Mouse (Mus musculus): ENCODE measurements around the gene Gm20708. TPM values are rescaled to one million over a fixed set of nuclear protein-coding genes. Genes with fewer than 3 reads are reported as not detected.

Gm20708 gene
- polyA plus RNA-seq, 1 experiment from 2014 or later, result 0.60 TPM

DNA sequence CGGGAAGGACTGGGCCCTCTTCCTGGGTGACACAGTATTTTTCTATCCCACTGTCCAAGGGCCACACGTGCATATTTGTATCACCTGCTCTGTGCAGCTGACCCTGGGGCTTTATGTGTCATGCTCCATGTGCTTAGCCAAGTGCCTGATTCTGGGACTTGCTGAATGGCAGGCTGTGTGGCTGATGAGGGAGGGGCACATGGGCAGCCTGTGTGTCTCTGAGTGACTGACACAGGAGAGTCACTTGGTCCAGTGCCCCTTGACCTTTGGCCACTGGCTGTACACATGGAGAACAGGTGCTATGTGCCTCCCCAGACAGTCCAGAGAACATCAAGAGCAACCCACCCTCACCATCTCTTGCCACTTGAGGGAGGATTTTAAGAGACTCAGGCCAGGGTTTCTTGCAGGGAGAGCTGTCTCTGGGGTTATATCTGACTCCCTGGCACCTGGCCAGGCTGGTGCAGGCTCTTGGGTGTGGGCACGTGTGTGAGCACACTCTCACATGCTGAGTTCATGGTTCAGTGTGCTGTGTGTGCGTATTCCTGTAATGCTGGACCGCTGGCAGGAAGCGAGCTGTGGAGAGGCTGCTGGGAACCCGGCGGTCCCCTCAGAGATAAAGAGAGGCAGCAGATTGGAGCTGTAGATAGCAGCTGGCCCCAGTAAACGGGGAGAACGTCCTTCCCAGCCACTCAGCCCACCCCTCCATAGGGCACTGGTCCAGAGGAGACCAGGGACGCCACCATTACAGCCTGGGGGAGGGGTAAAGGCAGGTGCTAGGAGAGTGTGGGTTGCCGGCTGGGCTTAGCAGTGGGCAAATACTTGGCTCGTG lies 68.7 kb downstream of the Gm20708 start:
- ATAC-seq (ENCODE audit: low FRiP score, low read depth), result peak; percentile 34; the same call in 1 of the 2 replicates
- no peak overlapping the region for H3K27ac ChIP-seq

DNA sequence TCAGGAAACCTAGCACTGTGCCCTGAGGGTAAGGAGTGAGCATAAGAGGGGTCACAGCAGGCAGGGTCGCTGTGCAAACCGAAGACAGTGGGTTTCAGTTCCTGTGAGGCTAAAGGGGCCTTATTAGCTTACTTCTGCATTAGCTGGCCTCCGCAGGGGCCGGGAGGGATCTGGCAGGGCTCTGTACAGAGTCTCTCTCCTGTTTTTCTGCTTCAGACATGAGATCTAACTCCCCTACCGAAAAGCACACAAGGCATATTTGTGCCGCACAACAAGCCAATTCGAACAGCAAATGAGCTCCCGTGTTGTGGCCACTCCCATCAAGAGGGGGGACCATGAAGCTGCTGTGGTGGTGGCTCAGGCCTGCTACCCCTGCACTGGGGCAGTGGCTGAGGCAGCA lies 69.4 kb downstream of the Gm20708 start:
- H3K27ac ChIP-seq, result no peak overlapping the region; the same call in 1 of the 2 replicates
- ATAC-seq (ENCODE audit: low FRiP score, low read depth), result no peak
- H3K9me3 ChIP-seq, result no peaks in the 10 kb centered on the region
- peak overlapping the region; percentile 38 for H3K4me2 ChIP-seq (replicated peaks)
- no peaks in the 10 kb centered on the region for H3K36me3 ChIP-seq
- H3K4me1 ChIP-seq, result peaks cover 41% of the 10 kb centered on the region
- no peak overlapping the region for H3K4me3 ChIP-seq
- no peak overlapping the region for H3K9ac ChIP-seq
- no peaks in the 10 kb centered on the region for H3K27me3 ChIP-seq
- 21% methylated on average over 8 of the region's 8 CpGs for WGBS

More for the DNA sequence above, 68.7 kb downstream of the Gm20708 start:
- H3K9ac ChIP-seq, result 0 out of 2 replicates have a peak overlapping the region, but pooled peaks have one; percentile 1
- H3K27me3 ChIP-seq, result no peaks in the 10 kb centered on the region
- H3K4me3 ChIP-seq, result no peak overlapping the region
- 27% methylated on average over 13 of the region's 13 CpGs for WGBS
- peaks cover 38% of the 10 kb centered on the region for H3K4me1 ChIP-seq
- H3K4me2 ChIP-seq (replicated peaks), result peak overlapping the region; percentile 38
- no peaks in the 10 kb centered on the region for H3K36me3 ChIP-seq
- no peaks in the 10 kb centered on the region for H3K9me3 ChIP-seq

DNA sequence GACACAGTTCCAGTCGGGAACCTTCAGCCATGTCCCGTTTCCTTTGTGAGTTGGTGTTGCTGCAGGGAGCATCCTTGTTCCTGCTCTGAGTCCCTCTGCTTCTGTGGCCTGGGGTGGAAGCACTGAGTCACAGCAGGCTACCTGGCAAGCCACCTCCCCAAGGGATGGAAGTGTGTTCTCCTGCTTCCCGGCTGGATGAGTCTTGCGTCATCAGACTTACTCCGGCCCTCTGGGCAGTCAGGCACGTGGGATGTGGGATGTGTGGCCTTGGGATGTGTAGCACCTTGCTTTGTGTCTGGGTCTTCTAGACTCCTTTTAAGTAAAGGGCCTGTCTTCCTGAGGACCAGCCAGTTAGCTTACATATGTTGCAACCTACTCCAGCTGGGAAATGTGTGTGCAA lies 70.2 kb downstream of the Gm20708 start:
- 71% methylated on average over 6 of the region's 6 CpGs for WGBS
- Histone ChIP-seq H3K4me1 (peaks cover 48% of the 10 kb centered on the region), H3K9me3 (no peaks in the 10 kb centered on the region), H3K9ac (no peak overlapping the region), H3K27me3 (no peaks in the 10 kb centered on the region), H3K27ac (no peak overlapping the region), H3K4me2 (replicated peaks) (no peak overlapping the region), H3K4me3 (no peak overlapping the region), H3K36me3 (no peaks in the 10 kb centered on the region)
- ATAC-seq (ENCODE audit: low FRiP score, low read depth), result no peak

DNA sequence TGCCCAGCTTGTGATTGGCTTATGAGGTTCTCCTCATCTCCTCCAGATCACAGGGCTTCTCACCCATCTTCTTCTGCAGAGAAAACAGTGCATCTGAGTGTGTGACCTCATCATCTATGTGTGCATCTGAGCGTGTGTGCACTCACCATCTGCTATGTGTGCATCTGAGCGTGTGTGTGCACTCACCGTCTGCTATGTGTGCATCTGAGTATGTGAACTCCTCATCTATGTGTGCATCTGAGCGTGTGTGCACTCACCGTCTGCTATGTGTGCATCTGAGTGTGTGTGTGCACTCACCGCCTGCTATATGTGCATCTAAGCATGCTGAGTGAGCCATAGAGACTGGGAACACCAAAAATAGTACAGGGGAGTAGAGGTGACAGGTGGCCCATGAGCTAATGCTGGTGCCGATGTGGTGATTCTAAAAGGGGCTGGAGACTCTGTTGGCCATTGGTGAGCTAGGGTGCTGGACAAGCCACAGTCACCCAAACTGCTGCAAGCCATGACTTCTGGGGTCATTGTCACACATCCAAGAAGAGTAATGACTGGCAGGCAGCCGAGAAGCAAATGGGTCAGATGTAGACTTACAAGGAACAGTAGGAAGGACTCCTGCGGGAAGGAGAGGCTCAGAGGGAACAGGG lies 71.0 kb downstream of the Gm20708 start:
- 87% methylated on average over 9 of the region's 9 CpGs for WGBS
- Histone ChIP-seq H3K4me3 (no peak overlapping the region), H3K4me2 (replicated peaks) (no peak overlapping the region), H3K27me3 (no peaks in the 10 kb centered on the region), H3K9me3 (no peaks in the 10 kb centered on the region), H3K27ac (no peak overlapping the region), H3K36me3 (no peaks in the 10 kb centered on the region), H3K4me1 (peaks cover 49% of the 10 kb centered on the region), H3K9ac (no peak overlapping the region)
- no peak for ATAC-seq (ENCODE audit: low FRiP score, low read depth)

DNA sequence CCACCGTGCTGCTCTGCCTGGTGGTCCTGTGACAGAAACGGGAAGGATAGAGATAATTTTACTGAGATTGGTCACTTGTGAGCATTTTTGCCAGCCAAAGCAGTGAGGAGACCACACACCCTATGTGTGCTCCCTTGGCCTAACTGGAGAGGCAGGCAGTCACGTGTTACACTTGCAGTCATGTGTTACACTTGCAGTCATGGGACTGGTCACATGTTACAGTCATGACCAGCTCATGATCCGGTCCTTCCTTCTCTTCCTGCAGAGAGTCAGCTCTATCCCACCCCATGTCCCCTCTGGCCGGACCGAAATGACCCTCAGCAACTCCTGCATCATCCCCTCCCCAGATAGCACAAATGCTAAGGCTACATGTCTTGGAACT lies 71.5 kb downstream of the Gm20708 start:
- WGBS, result 88% methylated on average over 6 of the region's 6 CpGs
- Histone ChIP-seq H3K4me3 (no peak overlapping the region), H3K9ac (no peak overlapping the region), H3K27ac (no peak overlapping the region), H3K9me3 (no peaks in the 10 kb centered on the region), H3K27me3 (no peaks in the 10 kb centered on the region), H3K4me2 (replicated peaks) (no peak overlapping the region), H3K4me1 (peaks cover 49% of the 10 kb centered on the region), H3K36me3 (no peaks in the 10 kb centered on the region)
- ATAC-seq (ENCODE audit: low FRiP score, low read depth), result no peak

DNA sequence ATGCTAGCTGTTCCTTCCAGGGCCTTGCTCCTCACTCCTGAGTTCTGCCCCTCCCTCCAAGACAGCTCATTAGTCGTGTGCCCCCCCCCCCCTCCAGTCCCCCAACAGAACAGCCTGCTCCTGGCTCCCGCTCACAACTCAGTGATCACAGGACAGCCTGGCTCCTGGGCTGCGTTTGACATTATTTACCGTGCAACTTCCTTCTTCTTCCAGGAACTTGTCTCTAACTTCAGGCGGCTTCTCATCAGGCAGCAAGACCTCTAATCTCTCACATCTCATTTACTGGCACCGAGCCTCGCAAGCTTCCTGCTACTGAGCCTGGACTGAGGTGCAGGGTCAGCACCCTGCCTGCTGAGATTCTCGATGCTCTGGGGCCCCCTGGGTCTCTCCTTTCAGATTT lies 72.3 kb downstream of the Gm20708 start:
- Histone ChIP-seq H3K27ac (no peak overlapping the region), H3K27me3 (no peaks in the 10 kb centered on the region), H3K9ac (0 out of 2 replicates have a peak overlapping the region, but pooled peaks have one; percentile 19), H3K4me3 (no peak overlapping the region), H3K4me2 (replicated peaks) (no peak overlapping the region), H3K4me1 (peaks cover 49% of the 10 kb centered on the region), H3K36me3 (no peaks in the 10 kb centered on the region), H3K9me3 (no peaks in the 10 kb centered on the region)
- no peak for ATAC-seq (ENCODE audit: low FRiP score, low read depth)
- 14% methylated on average over 8 of the region's 8 CpGs for WGBS

DNA sequence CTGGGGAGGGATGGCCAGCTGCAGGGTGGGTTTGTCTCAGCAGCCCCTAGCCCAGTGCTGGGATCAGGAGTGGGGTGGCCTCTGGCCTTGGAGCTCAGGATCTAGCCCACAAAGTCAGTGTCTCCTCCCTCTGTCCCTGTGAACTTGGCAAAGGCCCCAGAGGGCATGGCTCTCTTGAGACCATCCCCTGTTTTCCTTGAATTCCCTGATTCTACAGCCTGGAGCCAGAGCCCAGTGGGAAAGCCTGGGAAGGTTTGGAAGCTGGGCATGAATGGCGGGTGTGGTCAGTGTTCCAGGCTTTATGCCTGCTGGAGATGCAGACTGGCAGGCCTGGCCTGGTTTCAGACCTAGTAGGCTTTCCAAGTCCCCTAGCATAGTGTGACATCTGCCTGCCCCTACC lies 72.7 kb downstream of the Gm20708 start:
- Histone ChIP-seq H3K27ac (no peak overlapping the region), H3K36me3 (no peaks in the 10 kb centered on the region), H3K4me2 (replicated peaks) (no peak overlapping the region), H3K27me3 (no peaks in the 10 kb centered on the region), H3K9me3 (no peaks in the 10 kb centered on the region), H3K4me1 (peaks cover 49% of the 10 kb centered on the region), H3K4me3 (no peak overlapping the region), H3K9ac (0 out of 2 replicates have a peak overlapping the region, but pooled peaks have one; percentile 19)
- WGBS, result 90% methylated on average over 1 of the region's 1 CpGs
- ATAC-seq (ENCODE audit: low FRiP score, low read depth), result no peak

DNA sequence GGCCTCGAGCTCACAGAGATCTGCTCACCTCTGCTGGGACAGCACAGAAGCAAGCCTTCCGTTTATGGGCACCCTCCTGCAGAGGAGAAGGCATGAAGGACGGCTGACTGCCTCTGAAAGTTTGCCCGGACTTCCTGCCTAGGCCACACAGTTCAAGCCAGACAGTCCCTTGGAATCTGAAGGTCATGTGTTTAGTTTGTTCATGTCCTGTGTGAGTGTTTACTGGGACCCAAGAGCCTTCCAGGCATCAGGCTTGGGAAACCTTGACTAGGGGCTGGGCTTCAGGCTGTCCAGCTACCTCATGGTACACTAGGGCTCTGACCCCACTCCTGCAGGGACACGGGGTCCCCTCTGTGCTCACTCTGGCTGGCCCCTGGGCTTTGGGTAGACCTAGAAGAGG lies 76.5 kb downstream of the Gm20708 start:
- WGBS, result 38% methylated on average over 5 of the region's 5 CpGs
- no peaks in the 10 kb centered on the region for H3K9me3 ChIP-seq
- H3K36me3 ChIP-seq, result no peaks in the 10 kb centered on the region
- H3K27me3 ChIP-seq, result peaks cover 8% of the 10 kb centered on the region; the same call in 1 of the 2 replicates
- H3K4me2 ChIP-seq (replicated peaks), result no peak overlapping the region
- no peak overlapping the region for H3K4me3 ChIP-seq
- H3K27ac ChIP-seq, result no peak overlapping the region
- peaks cover 59% of the 10 kb centered on the region for H3K4me1 ChIP-seq
- H3K9ac ChIP-seq, result no peak overlapping the region
- ATAC-seq (ENCODE audit: low FRiP score, low read depth), result no peak

DNA sequence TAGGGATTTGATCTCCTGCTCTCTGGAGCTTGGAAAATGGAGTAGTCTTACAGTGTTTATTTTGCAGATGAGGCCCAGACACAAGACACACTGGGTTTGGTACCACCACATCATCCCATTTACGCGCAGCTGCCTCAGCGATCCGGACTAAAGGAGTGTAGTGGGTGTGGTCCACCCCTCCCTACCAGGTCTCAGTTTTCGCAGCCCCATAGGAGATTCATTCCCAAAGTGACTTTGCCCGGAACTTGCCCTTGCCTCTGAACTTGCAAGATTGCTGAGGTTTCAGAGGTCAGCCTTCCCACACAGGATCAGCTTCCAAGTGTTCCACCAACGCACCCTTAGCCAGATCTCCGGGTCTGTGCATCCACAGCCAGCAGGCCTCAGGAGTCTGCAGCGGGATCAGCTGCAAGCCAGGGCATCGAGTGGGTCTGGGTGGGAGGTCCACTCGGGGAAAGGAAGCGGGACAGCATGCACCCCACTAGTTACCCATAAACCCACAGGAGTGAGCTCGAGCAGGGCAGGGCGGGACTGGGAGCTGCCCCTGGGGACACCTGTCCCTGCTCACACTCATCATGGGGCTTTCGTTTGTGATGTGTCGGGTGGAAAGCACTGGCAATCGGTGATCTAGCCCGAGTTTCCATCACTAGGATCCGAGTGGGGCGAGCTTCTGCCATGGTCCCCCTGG lies 78.8 kb downstream of the Gm20708 start:
- H3K4me1 ChIP-seq, result peaks cover 52% of the 10 kb centered on the region
- H3K36me3 ChIP-seq, result no peaks in the 10 kb centered on the region
- peak overlapping the region; percentile 60 for H3K9ac ChIP-seq
- H3K27me3 ChIP-seq, result peaks cover 15% of the 10 kb centered on the region; the same call in 1 of the 2 replicates
- H3K9me3 ChIP-seq, result no peaks in the 10 kb centered on the region
- peak overlapping the region; percentile 39 for H3K4me3 ChIP-seq
- no peak for ATAC-seq (ENCODE audit: low FRiP score, low read depth)
- no peak overlapping the region; the same call in 1 of the 2 replicates for H3K27ac ChIP-seq
- WGBS, result 9% methylated on average over 20 of the region's 20 CpGs
- peak overlapping the region; percentile 71 for H3K4me2 ChIP-seq (replicated peaks)

DNA sequence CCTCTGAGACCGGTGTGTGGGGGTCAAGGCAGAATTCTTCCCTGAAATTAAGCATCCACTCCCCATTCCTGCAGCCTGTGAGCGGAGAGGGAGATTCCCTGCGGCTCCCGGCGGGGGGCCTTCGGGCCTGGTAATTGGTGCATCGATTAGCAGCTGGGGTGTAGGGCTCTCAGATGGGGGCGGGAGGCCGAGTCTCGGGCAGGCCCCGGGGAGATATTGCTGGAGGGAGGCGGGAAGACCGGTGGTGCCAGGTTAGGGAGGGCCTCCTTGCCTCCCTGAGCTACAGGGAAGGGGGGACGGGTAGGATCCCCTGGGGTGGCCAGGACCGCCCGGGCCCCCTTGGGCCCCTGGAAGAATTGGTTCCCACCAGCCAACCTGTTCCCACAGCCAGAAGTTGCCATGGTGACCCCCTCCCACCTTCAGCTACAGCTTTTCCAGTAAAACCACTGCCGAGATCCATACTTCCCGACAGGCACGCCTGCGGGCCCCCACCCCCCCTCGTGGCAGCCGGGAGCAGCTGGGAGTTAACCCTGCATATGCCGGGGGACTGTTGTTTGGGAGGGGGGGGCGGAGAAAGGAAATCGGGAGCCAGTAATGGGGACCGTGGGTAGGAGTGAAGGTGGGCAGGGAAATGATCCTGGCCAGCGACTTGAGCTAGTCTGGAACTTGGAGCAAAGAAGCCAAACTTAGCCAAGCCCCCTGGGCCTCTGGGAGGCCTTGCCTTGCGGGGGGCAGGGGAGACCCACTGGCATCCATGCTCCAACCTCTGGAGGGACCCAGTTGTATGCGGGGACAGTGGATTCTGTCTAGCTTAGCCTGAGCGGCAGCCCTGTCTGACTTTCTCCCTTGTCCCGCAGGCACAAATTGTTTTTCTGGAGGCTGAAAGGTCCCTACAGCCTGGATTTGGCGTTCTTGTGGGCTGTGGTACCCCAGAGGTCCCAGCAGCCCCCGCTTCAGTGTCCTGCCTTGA lies 79.7 kb downstream of the Gm20708 start:
- Histone ChIP-seq H3K9ac (peak overlapping the region; percentile 60), H3K4me3 (peak overlapping the region; percentile 39), H3K36me3 (no peaks in the 10 kb centered on the region), H3K9me3 (no peaks in the 10 kb centered on the region), H3K27me3 (peaks cover 15% of the 10 kb centered on the region; the same call in 1 of the 2 replicates), H3K4me1 (peaks cover 43% of the 10 kb centered on the region), H3K27ac (peak overlapping the region; percentile 79), H3K4me2 (replicated peaks) (peak overlapping the region; percentile 71)
- 1% methylated on average over 32 of the region's 33 CpGs for WGBS
- ATAC-seq (ENCODE audit: low FRiP score, low read depth), result peak; percentile 75

Measured in limb, embryonic 13.5 days (tissue).